Mouse (Mus musculus) E14TG2a.4 (cell line): ENCODE data around the gene Phkg1.

Experiments
- CTCF ChIP-seq: conservative IDR thresholded peaks from 2 replicates; pipeline ENCODE4 v1.5.1; 2014; ENCODE audit warnings: low read length
- NANOG ChIP-seq: IDR thresholded peaks from 2 replicates; pipeline ENCODE4 v1.6.1; 2014; ENCODE audit warnings: borderline replicate concordance, low read length, mixed read lengths

DNA sequence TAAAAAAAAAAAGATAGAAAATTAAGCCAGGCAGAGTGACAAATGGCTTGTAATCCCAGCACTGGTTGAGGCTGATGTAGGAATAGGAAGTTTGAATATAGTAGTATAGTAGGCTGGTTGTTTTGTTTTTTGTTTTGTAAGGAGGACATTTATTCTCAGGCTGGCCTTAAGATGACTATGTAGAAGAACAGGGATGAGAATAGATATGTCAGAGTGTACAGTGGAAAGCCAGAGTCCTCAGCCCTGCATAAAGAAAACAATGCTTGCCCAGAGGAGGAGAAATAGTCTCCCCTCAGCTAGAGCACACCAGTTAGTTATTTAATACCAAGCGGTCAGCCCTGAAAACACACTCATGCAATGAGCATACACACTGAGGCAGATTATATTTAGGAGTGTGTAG lies at the start of gene Phkg1:
- TF ChIP-seq CTCF (no peak), NANOG (no peak)
